Mouse (Mus musculus) WW6 (cell line): ENCODE measurements at regions not wholly inside any gene's neighbourhood (a gene's known extent, or its start where the extent isn't known, plus 50 kb on each side); places are given as distances from the start of the nearest gene placed in this dataset.

Source experiments
- DNase-seq: peaks from one replicate; pipeline ENCODE4 v3.0.0-alpha.2; 2013; ENCODE audit warnings: low read depth, low spot score

DNA sequence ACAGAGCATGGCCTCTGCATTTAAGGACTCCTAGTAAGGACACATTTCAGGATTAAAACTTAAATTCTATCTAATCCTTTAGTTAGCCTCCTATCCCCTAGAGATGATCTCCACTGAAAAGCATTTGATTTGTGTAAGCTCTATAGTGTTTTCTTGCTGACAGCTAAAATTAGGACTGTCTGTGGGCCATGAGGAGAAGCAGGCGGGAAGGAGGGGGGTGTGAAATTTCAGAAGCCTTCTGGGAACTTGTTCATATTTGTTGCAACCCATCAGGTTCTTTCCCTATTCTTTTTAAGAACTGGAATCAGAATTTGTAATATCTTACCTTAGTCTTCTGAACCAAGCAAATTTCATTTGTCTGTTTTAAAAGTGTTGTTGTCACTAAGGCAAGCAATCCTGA, 114.7 kb upstream of the Sp4 start:
- no peak for DNase-seq

DNA sequence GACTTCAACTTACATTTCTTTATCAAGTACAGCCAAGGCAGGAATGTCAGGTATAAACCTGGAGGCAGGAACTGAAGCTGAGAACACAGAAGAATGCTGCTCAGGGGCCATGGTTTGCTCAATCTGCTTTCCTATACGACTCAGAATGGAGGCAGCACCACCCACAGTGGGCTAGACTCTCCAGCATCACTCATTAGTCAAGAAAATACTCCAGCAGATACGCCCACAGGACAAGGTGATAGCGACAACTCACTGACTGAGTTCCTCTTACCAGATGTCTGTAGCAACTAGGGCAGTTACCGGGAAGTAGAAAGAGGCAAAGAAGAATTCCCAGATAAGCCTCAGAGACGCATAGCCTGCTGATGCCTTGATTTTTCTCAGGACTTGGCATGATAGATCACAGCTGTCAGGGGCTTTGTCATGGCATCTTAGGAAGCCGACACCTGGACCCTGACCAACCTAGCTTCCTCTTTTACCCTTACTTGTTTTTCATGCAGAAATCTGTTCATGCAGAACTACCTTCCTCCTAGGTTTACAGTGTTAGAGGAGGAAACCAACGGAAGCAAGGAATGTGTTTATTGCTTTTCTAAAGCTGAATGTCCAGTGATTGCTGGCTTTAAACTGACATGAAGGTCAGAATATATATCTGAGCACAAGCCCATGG, 110.7 kb upstream of the Sp4 start:
- DNase-seq: no peak

DNA sequence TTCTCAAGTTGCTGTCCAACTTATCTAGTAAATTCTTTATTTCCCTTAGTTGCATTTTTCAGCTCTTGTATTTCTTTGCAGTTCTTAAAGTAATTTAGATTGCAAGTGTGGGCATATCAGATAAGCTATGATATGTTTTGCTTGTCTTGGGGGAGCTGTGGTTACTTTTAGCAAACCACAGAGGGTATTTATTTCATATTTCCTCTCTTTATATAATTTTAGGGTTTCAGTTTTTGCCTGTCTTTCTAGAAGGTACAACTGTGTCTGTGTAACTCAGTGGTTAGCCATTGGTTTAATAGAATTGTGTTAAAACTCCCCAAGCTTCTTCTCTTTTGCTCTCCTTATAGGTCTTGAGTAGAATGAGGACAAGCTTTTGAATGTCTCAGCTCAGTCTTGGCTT, 109.7 kb upstream of the Sp4 start:
- no peak for DNase-seq

DNA sequence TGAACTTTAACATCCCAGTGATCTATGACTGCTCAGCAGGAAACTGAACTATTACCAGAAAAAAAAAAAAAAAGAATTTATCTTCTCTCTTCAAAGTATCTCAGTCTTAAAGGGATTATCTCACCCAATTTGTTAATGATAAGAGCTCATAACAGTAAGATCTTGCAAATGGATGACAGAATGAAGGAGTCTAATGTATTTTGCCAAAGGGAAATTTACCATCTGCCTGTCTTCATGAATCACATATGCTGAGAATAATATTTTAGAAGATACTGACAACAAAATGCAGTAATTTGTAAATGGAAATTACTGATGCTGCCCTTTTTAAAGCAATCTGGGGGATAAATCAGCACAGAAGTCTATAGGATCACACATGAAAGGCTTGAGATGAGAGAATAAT, 103.9 kb upstream of the Sp4 start:
- no peak for DNase-seq

DNA sequence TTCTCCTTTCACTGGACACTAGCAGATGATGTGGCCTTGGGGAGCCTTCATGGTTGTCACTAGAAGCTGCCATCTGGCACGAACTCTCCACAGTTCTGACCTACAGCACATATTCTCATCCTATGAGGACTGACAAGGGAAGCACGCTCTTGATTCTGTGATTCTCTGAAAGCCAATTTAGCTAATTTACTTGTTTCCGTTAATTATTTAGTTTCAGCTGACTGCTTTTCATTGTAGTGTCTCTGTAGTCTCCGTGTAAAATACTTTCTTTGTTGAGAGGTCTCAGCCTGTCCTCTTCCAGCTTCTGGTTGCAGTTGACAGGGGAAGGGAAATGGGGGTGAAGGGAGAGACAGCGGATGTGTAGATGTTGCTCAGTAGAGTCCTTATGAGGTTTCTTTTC, 102.9 kb upstream of the Sp4 start:
- no peak for DNase-seq

DNA sequence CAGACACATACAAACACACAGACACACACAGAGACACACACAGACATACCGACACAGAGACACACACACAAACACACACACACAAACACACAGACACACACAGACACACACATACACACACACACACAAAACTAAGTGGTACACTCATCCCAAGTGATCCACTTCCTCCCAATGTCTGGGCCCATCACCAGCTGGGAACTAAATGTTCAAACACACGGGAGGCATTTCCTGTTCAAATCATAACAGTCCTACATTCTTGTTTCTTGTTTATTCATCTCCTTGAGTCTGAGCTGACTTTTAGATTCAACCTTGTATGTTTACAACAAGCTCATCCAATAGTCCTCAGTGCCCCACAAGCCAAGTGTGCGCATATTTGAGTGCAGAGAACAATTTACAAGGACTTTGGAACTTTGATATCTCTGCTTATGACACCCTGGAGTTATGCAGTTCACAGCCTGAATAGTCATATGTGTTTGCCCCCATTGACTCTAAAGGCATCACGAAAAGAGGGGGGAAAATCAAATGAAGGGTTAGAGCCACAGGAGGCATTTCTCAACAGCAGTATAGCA, 102.4 kb upstream of the Sp4 start:
- DNase-seq: no peak

DNA sequence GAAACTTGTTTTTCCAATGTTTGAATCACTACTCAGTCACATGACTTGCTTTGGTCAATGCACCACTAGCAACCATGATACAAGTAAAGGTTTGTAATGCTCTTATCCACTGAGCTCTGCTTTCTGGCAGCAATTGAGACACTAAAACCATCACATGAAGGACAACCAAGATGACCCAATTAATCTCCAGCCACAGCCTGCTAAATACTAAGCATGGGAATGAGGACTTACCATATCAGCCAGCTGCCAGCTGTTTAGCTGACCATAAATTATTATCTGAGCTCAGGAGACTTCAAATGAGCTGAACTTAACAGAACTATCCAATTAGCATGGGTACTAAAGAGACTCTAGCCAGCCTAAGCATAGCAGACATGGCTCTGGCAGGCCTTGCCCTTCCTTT, 100.1 kb upstream of the Sp4 start:
- no peak for DNase-seq

DNA sequence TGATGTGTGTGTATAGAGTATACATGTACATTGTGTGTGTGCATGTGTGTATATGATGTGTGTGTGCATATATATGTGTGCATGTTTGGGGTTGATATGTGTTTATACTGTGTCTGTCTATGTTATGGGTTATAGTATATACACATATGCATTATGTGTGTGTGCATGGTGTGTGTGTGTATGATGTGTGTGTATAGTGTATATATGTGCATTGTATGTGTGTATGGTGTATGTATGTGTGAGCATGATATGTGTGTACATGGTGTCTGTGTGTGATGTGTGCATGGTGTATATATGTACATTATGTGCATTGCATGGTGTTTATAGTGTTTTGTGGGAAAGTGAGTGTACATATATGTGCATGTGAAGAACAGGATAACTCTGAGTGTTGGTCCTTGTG, 90.4 kb upstream of the Sp4 start:
- no peak for DNase-seq

DNA sequence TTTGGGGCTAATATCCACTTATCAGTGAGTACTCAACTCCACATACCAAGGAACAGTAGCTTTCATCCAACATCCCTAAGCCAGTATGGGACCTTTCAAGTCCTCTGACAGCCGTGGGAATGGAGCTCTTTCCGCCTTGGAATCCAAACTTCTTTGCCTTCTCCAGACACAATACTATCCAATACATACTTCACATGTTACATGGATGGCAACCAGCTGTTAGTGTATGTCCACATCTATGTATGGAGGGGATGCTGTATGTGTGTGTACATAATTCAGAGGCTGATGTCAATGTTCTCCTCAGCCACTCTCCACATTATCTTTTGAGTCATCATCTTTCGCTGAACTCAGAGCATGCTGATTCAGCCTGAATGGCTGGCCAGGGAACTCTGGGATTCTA, 79.8 kb upstream of the Sp4 start:
- DNase-seq: no peak

DNA sequence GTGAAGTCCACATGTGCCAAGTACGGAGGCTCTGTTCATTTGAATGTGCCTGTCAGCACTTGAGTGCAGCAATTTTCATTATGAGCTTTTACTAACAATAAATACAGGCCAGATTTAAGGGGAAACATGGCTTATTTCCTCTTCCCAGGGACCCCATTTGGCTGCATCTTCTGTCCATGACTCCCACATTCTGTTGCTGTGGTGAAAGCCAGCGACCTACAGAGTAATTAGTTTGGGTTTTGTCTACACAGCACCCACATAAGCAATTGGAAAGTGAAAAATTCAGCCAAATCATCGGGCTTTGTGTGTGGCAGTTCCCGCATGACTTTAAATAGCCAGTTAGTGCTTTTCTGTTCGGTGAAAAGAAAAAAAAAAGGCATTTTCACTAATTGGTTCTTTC, 76.7 kb upstream of the Sp4 start:
- DNase-seq: no peak

DNA sequence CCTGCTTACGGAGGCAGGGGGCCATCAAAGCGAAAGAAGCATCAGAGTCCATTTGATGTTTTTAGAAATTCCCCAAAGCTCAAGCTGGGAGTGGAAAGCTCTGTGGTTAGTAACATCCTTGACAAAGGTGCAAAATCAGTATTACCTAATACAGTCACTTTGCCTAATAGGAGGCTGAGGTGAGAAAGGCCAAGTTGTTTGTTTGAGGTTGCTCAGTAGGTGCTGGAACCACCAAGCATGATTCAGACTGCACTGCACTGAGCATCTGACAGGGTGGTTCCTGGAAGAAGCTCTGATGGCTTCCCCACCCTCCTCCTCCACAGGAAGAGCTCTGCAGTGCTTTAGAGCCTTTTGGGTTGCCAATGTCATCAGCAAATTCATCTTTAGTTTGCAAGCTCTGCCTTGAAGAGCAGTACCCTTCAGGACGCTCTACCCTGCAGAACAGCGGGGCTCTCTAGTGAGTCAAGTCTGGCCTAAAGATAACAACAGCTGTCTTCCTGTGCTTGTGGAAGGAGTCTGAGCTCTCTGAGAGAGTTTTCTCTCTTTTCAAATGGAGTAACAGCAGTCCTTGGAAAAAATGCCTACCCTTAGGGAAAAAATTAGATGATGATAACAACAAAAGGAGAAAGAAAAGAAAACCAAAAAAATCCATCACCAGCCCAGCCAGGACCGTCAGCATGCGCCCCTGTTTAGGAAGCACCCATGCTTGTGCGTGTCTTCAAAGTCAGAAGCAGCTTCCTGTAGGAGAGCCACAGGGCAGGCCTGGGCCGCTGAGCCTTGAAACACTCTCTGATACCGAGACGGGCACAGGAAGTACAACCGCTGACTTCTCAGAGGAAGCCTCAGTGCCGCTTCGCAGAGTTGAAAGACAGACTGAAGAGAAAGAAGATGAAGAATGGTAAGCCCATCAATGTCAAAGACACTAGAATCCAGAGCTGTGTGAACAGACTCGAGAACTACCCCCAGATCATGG, 75.6 kb upstream of the Sp4 start:
- DNase-seq: no peak

DNA sequence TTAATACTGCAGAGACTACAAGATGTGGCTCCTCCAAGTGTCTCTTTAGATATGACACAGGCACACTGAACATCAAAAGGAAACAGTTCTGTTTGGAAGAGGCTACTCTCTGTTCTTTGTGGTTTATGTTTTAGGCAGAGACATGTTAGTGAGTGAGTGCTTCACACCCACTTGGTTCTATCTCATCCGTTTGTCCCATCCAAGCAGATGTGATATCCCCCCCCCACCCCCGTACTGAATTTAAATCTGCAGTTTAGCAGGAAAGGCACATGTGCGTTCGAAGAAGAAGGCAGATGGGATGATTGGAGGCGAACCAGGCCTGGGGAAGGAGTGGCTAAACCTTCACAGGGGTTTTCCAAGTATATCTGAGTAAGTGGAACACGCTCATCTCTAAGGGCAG, 72.0 kb upstream of the Sp4 start:
- no peak for DNase-seq

DNA sequence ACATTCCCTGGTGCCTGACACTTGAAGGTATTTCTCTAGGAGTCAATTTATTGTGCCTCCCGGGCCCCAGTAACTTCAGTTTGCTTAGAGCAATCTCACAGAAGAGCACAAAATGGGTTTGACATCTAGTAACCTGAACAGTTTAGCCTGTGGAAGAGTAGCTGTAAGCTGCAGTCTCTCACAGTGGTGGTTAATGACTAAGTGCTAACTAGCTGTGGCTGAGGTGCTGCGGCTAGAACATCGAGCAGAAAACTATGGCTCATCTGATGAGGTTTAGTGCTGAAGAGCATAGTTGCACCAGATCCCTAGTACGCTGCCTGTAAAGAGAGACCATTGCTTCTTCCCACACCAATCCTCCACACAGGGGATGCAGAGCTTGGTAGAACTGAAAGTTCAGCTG, 70.7 kb upstream of the Sp4 start:
- no peak for DNase-seq

DNA sequence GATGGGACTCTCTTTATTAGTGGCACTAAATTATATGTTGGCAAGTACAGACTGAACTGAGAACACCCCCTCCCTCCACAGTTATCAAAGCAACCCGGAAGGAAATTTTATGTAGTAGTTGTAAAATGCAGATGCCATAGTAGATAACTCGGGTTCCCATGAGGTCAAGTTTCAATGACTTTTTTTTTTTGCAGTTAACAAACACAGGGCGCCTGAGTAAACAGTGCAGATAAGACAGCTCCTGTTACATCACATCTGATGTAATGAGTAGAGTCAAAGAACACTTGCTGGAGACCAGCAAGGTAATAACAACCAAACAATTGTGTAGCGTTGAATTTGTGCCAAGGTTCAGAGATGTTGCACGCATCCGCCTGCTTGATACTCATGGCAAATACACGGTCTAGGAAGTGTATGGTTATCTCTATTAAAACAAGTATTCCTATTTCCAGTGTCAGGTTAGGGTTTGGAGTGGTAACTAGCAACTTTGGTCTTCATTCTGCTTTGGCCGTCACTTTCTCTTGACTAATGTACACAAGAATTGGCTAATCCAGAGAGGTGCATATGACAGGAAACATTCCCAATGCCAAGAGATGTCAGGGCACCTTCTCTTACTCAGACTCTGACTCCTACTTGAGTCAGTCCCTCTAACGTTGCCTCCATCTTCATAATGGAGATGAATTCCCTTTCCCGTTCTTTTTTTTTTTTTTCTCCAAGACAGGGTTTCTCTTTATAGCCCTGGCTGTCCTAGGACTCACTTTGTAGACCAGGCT, 66.3 kb upstream of the Sp4 start:
- DNase-seq: no peak

DNA sequence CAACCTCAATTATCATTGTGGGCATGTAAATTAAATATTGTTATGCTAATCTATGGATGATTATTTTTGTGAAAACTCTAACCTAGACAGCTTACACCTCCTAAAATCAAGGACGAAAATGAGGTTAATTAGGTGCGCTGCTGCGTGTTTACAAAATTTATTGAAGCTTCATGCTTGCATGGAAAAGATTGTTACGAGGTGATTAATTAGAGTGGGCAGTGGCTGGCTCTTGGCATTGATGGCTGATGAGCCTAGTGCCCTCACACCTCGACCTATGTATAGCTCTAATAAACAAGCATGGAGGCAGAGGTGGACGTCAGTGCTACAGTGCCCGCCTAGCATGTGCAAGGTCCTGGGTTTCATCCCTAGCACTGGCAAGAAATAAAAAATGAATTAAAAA, 51.6 kb upstream of the Sp4 start:
- DNase-seq: no peak

DNA sequence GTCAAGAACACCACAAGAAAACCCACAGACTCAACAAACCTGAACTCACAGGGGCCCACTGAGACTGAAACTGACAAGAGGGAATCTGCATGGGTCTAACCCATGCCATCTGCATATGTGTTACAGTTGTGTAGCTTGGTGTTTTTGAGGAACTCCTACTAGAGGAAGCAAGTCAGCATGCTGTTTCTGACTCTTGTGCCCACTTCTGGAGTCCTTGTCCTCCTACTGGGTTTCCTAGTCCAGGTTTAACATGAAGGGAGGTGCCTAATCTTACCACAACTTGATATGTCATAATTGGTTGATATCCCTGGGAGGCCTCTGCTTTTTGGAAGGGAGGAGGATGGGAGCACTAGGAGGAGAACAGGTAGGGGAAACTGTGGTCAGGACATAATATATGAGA, 50.2 kb upstream of the Sp4 start:
- DNase-seq: no peak
